Mouse (Mus musculus) megakaryocyte progenitor cell, adult 5-6 weeks (primary cell): Measurements from ENCODE around the gene Sox6. TPM values are rescaled to one million over a fixed set of nuclear protein-coding genes. Genes with fewer than 3 reads are reported as not detected.

Source experiments
- ATAC-seq: replicated peaks from 2 replicates; pipeline ENCODE4 v1.8.0; 2016; ENCODE audit warnings: mild to moderate bottlenecking, moderate TSS enrichment, inconsistent platforms; ENCODE audit not compliant: poor library complexity
- total RNA-seq, 2 experiments: library from RNA; stranded (forward) in 1 of 2; stranded (reverse) in 1 of 2; fragments of 157-497, 149-512 nt in 1 of 2; fragments of 200-1000 nt in 1 of 2; gene quantifications; 2 replicates each; pipeline versions ENCODE4 v1.2.3 to v1.2.4; 2015 to 2017

Sox6 gene
- total RNA-seq, 2 experiments from 2014 or later: 1.8 TPM

- ATAC-seq: peak; percentile 69
Measured at GRCm38 (mm10) chr7:115840613-115841012, 198.0 kb downstream of the Sox6 start.

- peak; percentile 23; the same call in 1 of the 2 replicates for ATAC-seq
Measured at GRCm38 (mm10) chr7:115835005-115835404, 203.6 kb downstream of the Sox6 start.

GRCm38 (mm10) chr7:115833701-115834100, 204.9 kb downstream of the Sox6 start:
- no peak for ATAC-seq

- peak; percentile 78 for ATAC-seq
Measured at GRCm38 (mm10) chr7:115830938-115831873, 207.4 kb downstream of the Sox6 start.

GRCm38 (mm10) chr7:115830366-115830765, 208.2 kb downstream of the Sox6 start:
- ATAC-seq: peak; percentile 13

GRCm38 (mm10) chr7:115829756-115830155, 208.8 kb downstream of the Sox6 start:
- no peak for ATAC-seq

GRCm38 (mm10) chr7:115829260-115829659, 209.3 kb downstream of the Sox6 start:
- ATAC-seq: no peak

- ATAC-seq: no peak
Measured at GRCm38 (mm10) chr7:115825295-115825694, 213.3 kb downstream of the Sox6 start.

GRCm38 (mm10) chr7:115824621-115825256, 213.9 kb downstream of the Sox6 start:
- ATAC-seq: no peak

- peak; percentile 31; the same call in 1 of the 2 replicates for ATAC-seq
Measured at GRCm38 (mm10) chr7:115819136-115819535, 219.5 kb downstream of the Sox6 start.

GRCm38 (mm10) chr7:115803256-115803655, 235.3 kb downstream of the Sox6 start:
- peak; percentile 89 for ATAC-seq

- no peak for ATAC-seq
Measured at GRCm38 (mm10) chr7:115794139-115794858, 244.3 kb downstream of the Sox6 start.

GRCm38 (mm10) chr7:115792841-115793240, 245.8 kb downstream of the Sox6 start:
- ATAC-seq: no peak

GRCm38 (mm10) chr7:115789116-115789823, 249.3 kb downstream of the Sox6 start:
- no peak for ATAC-seq

- no peak for ATAC-seq
Measured at GRCm38 (mm10) chr7:115783982-115784917, 254.3 kb downstream of the Sox6 start.

- no peak for ATAC-seq
Measured at GRCm38 (mm10) chr7:115780148-115780547, 258.4 kb downstream of the Sox6 start.

- no peak for ATAC-seq
Measured at GRCm38 (mm10) chr7:115779544-115779943, 259.1 kb downstream of the Sox6 start.

- no peak for ATAC-seq
Measured at GRCm38 (mm10) chr7:115776736-115777135, 261.9 kb downstream of the Sox6 start.

GRCm38 (mm10) chr7:115776324-115776723, 262.3 kb downstream of the Sox6 start:
- ATAC-seq: peak; percentile 72

GRCm38 (mm10) chr7:115766316-115766715, 272.3 kb downstream of the Sox6 start:
- no peak for ATAC-seq
